Comparison of ENCODE assay signal across 13 mouse cellular contexts in genomic region chr19:4220416-4220815, GRCm38 (mm10). TPM values are rescaled to one million over a fixed set of nuclear protein-coding genes. Genes with fewer than 3 reads are reported as not detected.
DNase-seq lines count a peak whose midpoint lies in the region; ATAC-seq and TF ChIP-seq lines count a peak whose summit lies in the region.
"Had no signal": no experiment of that assay in that cellular context is flagged by ENCODE, and none has a peak within 500 bp of the region (broad histone marks: within the 10 kb centered on the region; RNA-seq: fewer than 3 reads in every experiment).

No protein-coding gene starts in this region.

- TF ChIP-seq POLR2A in limb, embryonic 14.5 days (IDR thresholded peaks at IDR 0.05; ENCODE audit: borderline replicate concordance, extremely low read depth, insufficient read depth, insufficient read length) = no peak
- no peak for TF ChIP-seq POLR2A in cerebellum, adult 2 months (IDR thresholded peaks at IDR 0.05; ENCODE audit: borderline replicate concordance, insufficient read depth, low read length)

- TF ChIP-seq EP300 in stomach, postnatal 0 days (optimal IDR thresholded peaks at IDR 0.05) = no peak

- no peak for ATAC-seq in limb, embryonic 14.5 days (ENCODE audit: low FRiP score, low read depth)
- ATAC-seq in stomach, postnatal 0 days (ENCODE audit: low FRiP score, low TSS enrichment) = no peak

- no peak for TF ChIP-seq CTCF in stomach, postnatal 0 days (IDR thresholded peaks at IDR 0.05; ENCODE audit: low read depth)
- TF ChIP-seq CTCF in cerebellum, adult 2 months (IDR thresholded peaks at IDR 0.05; ENCODE audit: borderline replicate concordance, insufficient read depth, low read depth, low read length) = no peak

- H3K9ac ChIP-seq in limb, embryonic 14.5 days (ENCODE audit: low read depth, low read length, severe bottlenecking) = peak overlapping the region; percentile 25; the same call in 1 of the 2 replicates
- no peak overlapping the region for H3K9ac ChIP-seq in stomach, postnatal 0 days (ENCODE audit: low read length)
- H3K9ac ChIP-seq: forebrain, embryonic 12.5 days had no signal

- no peaks in the 10 kb centered on the region for H3K9me3 ChIP-seq in limb, embryonic 14.5 days (ENCODE audit: control insufficient read depth, low read length)
- H3K9me3 ChIP-seq in stomach, postnatal 0 days (ENCODE audit: control insufficient read depth, low read length) = no peaks in the 10 kb centered on the region
- H3K9me3 ChIP-seq: forebrain, embryonic 12.5 days had no signal

- no peak overlapping the region for H3K27ac ChIP-seq in limb, embryonic 14.5 days (replicated peaks; ENCODE audit: low read depth, low read length)
- H3K27ac ChIP-seq in stomach, postnatal 0 days (replicated peaks) = peak overlapping the region; percentile 63
- no peak overlapping the region for H3K27ac ChIP-seq in cerebellum, adult 2 months (ENCODE audit: insufficient read depth, low read length)
- H3K27ac ChIP-seq: forebrain, embryonic 12.5 days had no signal

- no peak overlapping the region for H3K4me3 ChIP-seq in limb, embryonic 14.5 days (replicated peaks; ENCODE audit: low read length)
- H3K4me3 ChIP-seq in stomach, postnatal 0 days (ENCODE audit: low read depth, low read length) = no peak overlapping the region
- no peak overlapping the region for H3K4me3 ChIP-seq in cerebellum, adult 2 months (replicated peaks; ENCODE audit: insufficient read depth, low read depth, low read length)
- H3K4me3 ChIP-seq: forebrain, embryonic 12.5 days had no signal

- no peaks in the 10 kb centered on the region for H3K27me3 ChIP-seq in limb, embryonic 14.5 days (ENCODE audit: control insufficient read depth, insufficient read depth, low read length)
- H3K27me3 ChIP-seq in stomach, postnatal 0 days (ENCODE audit: control insufficient read depth, insufficient read depth, low read length) = no peaks in the 10 kb centered on the region; the same call in 1 of the 2 replicates
- H3K27me3 ChIP-seq in cerebellum, adult 2 months (ENCODE audit: control insufficient read depth, insufficient read depth, low read length) = no peaks in the 10 kb centered on the region

- H3K4me2 ChIP-seq in limb, embryonic 14.5 days (replicated peaks; ENCODE audit: low read depth, low read length, severe bottlenecking) = no peak overlapping the region
- H3K4me2 ChIP-seq in stomach, postnatal 0 days (replicated peaks; ENCODE audit: low read depth) = peak overlapping the region; percentile 31; the same call in 1 of the 2 replicates
- H3K4me2 ChIP-seq: forebrain, embryonic 12.5 days; midbrain, embryonic 11.5 days had no signal

- peaks cover 40% of the 10 kb centered on the region for H3K4me1 ChIP-seq in limb, embryonic 14.5 days (ENCODE audit: control insufficient read depth, insufficient read depth, low read length)
- peaks cover 19% of the 10 kb centered on the region for H3K4me1 ChIP-seq in stomach, postnatal 0 days (replicated peaks; ENCODE audit: control insufficient read depth, insufficient read depth)
- peaks cover 17% of the 10 kb centered on the region for H3K4me1 ChIP-seq in cerebellum, adult 2 months (ENCODE audit: control insufficient read depth, insufficient read depth, low read length)

- H3K36me3 ChIP-seq in limb, embryonic 14.5 days (ENCODE audit: control insufficient read depth, insufficient read depth, low read length) = peaks cover 14% of the 10 kb centered on the region
- no peaks in the 10 kb centered on the region for H3K36me3 ChIP-seq in stomach, postnatal 0 days (ENCODE audit: control insufficient read depth, insufficient read depth, low read length)
- H3K36me3 ChIP-seq: forebrain, embryonic 12.5 days had no signal

- DNase-seq in kidney, adult 18-20 months = peak; percentile 24
- no peak for DNase-seq in kidney, adult 11 months
- peak; percentile 48 for DNase-seq in thymus, postnatal 4 days
- no peak for DNase-seq in thymus, postnatal 14 days
- no peak for DNase-seq in limb, embryonic 14.5 days (ENCODE audit: low spot score)
- no peak for DNase-seq in stomach, postnatal 0 days (ENCODE audit: low spot score)
- DNase-seq in cerebellum, adult 2 months = no peak
- DNase-seq in gastrocnemius, postnatal 10 days = no peak
- DNase-seq: adrenal gland, postnatal 10 days had no signal

- WGBS in limb, embryonic 14.5 days = 29% methylated on average over 4 of the region's 4 CpGs
- 19% methylated on average over 4 of the region's 4 CpGs for WGBS in stomach, postnatal 0 days
- WGBS in cerebellum, adult 2 months = 29% methylated on average over 4 of the region's 4 CpGs

RNA-seq across cellular contexts. Expression of gene AC109138.7, which starts 6.3 kb away (rescaled TPM):
- polyA plus RNA-seq in limb, embryonic 14.5 days (2012; rRNA removed) = 0.83 and 1.0 TPM in 2 replicates
- not detected in 2 replicates for polyA plus RNA-seq in limb, embryonic 14.5 days (2014; fragmentation: Nextera tagmentation; extraction: Ambion mirVana)
- not detected in 2 replicates for polyA plus RNA-seq in stomach, postnatal 0 days (2015; fragmentation: Nextera tagmentation; extraction: Ambion mirVana)
- 0.77 TPM in 1 of 2 replicates, not detected in the other for polyA plus RNA-seq in cerebellum, adult 2 months (2012; rRNA removed)
- not detected for total RNA-seq in gastrocnemius, postnatal 10 days (2021)
- total RNA-seq: adrenal gland, postnatal 10 days; left cerebral cortex, adult 8-10 months had no signal
- polyA plus RNA-seq: forebrain, embryonic 12.5 days; heart, embryonic 14.5 days; midbrain, embryonic 11.5 days had no signal

RNA-seq across cellular contexts. Expression of gene Clcf1, which starts 6.4 kb away (rescaled TPM):
- polyA plus RNA-seq in limb, embryonic 14.5 days (2012; rRNA removed) = 42.8 and 61.2 TPM in 2 replicates
- 7.7 and 8.7 TPM in 2 replicates for polyA plus RNA-seq in limb, embryonic 14.5 days (2014; fragmentation: Nextera tagmentation; extraction: Ambion mirVana)
- polyA plus RNA-seq in stomach, postnatal 0 days (2015; fragmentation: Nextera tagmentation; extraction: Ambion mirVana) = 3.2 and 3.6 TPM in 2 replicates
- polyA plus RNA-seq in cerebellum, adult 2 months (2012; rRNA removed) = 4.3 and 5.0 TPM in 2 replicates
- total RNA-seq in gastrocnemius, postnatal 10 days (2021) = 1 to 10 TPM in 1 of 2 experiments, under 1 TPM in 1; 0.47 to 2.2 TPM

RNA-seq across cellular contexts. Expression of gene Pold4, which starts 11.3 kb away (rescaled TPM):
- 48.0 and 50.7 TPM in 2 replicates for polyA plus RNA-seq in limb, embryonic 14.5 days (2012; rRNA removed)
- 26.5 and 28.4 TPM in 2 replicates for polyA plus RNA-seq in limb, embryonic 14.5 days (2014; fragmentation: Nextera tagmentation; extraction: Ambion mirVana)
- 42.8 and 45.0 TPM in 2 replicates for polyA plus RNA-seq in stomach, postnatal 0 days (2015; fragmentation: Nextera tagmentation; extraction: Ambion mirVana)
- 39.3 and 40.1 TPM in 2 replicates for polyA plus RNA-seq in cerebellum, adult 2 months (2012; rRNA removed)
- 10 to 100 TPM; 26.1 to 31.9 TPM for total RNA-seq in gastrocnemius, postnatal 10 days (2021)

RNA-seq across cellular contexts. Expression of gene Rad9a, which starts 19.0 kb away (rescaled TPM):
- 57.5 and 75.5 TPM in 2 replicates for polyA plus RNA-seq in limb, embryonic 14.5 days (2012; rRNA removed)
- polyA plus RNA-seq in limb, embryonic 14.5 days (2014; fragmentation: Nextera tagmentation; extraction: Ambion mirVana) = 33.3 and 38.0 TPM in 2 replicates
- 11.0 and 11.3 TPM in 2 replicates for polyA plus RNA-seq in stomach, postnatal 0 days (2015; fragmentation: Nextera tagmentation; extraction: Ambion mirVana)
- 31.9 and 37.6 TPM in 2 replicates for polyA plus RNA-seq in cerebellum, adult 2 months (2012; rRNA removed)
- 1 to 10 TPM; 4.1 to 6.0 TPM for total RNA-seq in gastrocnemius, postnatal 10 days (2021)

RNA-seq across cellular contexts. Expression of gene Ppp1ca, which starts 28.6 kb away (rescaled TPM):
- 490 and 517 TPM in 2 replicates for polyA plus RNA-seq in limb, embryonic 14.5 days (2012; rRNA removed)
- 794 and 821 TPM in 2 replicates for polyA plus RNA-seq in limb, embryonic 14.5 days (2014; fragmentation: Nextera tagmentation; extraction: Ambion mirVana)
- 497 and 506 TPM in 2 replicates for polyA plus RNA-seq in stomach, postnatal 0 days (2015; fragmentation: Nextera tagmentation; extraction: Ambion mirVana)
- polyA plus RNA-seq in cerebellum, adult 2 months (2012; rRNA removed) = 316 and 348 TPM in 2 replicates
- 100 to 1,000 TPM; 339 to 348 TPM for total RNA-seq in gastrocnemius, postnatal 10 days (2021)

Comparison
In these comparisons a context has a peak if more than half of its experiments do, and no peak if none do; other contexts are left out.
1. DNase-seq: peak in kidney, adult 18-20 months (single experiment) and thymus, postnatal 4 days (single experiment); none in kidney, adult 11 months (single experiment), thymus, postnatal 14 days (single experiment), limb, embryonic 14.5 days (single experiment), stomach, postnatal 0 days (single experiment), cerebellum, adult 2 months (0 of 2) and gastrocnemius, postnatal 10 days (single experiment).